Mouse (Mus musculus): ENCODE measurements around the gene Sp6.

Gene Sp6

DNA sequence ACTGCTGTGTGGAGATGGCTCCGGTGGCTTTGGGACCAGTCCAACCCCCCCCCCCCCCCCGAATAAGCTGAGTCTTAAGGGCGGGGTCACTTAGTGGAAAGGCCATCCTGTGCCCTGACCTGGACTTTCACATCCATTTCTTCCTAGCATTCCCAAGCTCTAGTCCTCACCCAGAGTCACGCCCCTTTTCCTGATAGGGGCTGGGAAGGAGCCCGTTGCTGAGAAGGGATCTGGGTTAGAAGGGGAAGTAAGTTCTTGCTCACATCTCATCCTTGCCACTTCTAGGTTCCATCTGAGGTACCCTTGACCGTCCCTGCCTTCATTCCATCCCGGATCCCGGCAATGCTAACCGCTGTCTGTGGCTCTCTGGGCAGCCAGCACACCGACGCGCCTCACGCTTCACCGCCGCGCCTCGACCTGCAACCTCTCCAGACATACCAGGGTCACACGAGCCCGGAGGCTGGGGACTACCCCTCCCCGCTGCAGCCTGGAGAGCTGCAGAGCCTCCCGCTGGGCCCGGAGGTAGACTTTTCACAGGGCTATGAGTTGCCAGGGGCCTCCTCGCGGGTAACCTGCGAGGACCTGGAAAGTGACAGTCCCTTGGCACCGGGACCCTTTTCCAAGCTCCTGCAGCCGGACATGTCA is 8.0 kb downstream of the Sp6 start:
- in situ Hi-C loops (cut with MboI, MseI) = loop anchor here (5.0 to 25.0 kb wide), 2 partner anchors 34 to 1159 kb away; no protein-coding TSS in a partner anchor

DNA sequence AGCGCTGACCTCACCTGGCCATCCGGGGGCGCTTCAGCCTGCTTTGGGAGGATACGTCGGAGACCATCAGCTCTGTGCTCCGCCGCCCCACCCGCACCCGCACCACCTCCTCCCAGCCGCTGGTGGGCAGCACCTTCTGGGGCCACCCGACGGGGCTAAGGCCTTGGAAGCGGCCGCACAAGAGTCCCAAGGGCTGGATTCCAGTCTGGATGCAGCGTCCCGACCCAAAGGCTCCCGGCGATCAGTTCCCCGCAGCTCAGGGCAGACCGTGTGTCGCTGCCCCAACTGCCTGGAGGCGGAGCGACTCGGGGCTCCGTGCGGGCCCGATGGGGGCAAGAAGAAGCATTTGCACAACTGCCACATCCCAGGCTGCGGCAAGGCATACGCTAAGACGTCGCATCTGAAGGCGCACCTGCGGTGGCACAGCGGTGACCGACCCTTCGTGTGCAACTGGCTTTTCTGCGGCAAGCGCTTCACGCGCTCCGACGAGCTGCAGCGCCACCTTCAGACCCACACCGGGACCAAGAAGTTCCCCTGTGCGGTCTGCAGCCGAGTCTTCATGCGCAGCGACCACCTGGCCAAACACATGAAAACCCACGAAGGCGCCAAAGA is 8.8 kb downstream of the Sp6 start:
- in situ Hi-C loops (cut with MboI, MseI) = loop anchor here (5.0 to 25.0 kb wide), 2 partner anchors 35 to 1160 kb away; no protein-coding TSS in a partner anchor

DNA sequence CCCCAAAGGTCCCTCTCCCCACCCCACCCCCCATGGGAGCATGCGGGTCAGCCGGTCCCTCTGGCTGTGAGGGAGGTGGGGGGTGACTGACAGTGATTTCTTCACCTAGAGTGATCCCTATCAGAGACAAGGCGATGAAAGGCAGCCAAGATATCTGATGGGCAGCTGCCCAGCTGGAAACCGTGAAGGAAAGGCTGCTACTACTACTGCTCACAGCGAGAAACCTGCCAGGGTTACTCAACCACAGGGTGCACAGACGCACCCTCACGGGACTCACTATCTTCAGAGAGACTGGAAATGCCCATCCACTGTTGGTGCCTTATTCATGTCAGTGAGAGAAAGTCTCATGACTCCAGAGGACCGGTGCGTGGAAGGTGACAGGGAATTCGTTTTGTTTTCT is 11.8 kb downstream of the Sp6 start:
- in situ Hi-C loops (cut with MboI, MseI) = loop anchor here (5.0 to 25.0 kb wide), 2 partner anchors 38 to 1163 kb away; no protein-coding TSS in a partner anchor

DNA sequence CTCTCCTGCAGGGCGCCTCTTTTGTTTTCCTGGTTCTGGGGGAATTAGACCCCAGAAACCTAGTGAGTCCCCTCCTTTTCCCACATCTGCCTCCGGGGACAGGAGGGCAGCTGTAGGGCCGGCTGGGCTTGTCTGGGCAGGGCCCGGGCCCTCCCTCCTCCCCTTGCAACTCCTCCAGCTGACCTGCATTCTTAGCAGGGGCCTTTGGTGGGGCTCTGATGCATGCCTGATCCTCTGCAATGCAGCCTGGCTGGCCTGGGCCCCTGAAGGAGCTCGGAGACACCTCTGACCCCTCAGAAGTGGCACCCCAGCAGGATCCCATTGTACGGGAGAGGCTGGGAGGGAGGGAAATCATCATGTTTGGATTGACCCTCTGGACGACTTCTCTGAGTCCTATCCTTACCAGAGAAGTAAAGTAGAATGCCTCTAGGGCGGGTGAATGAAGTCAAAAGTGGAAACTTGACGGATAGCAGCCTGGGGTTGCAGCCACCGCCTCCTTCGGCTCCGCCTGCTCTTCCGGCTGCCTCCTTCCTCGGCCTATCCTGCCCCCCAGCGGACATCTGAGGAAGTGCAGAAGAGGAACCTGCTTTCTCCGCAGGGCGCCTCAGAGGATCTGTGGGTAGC is 12.6 kb downstream of the Sp6 start:
- in situ Hi-C loops (cut with MboI, MseI) = no loop called here

DNA sequence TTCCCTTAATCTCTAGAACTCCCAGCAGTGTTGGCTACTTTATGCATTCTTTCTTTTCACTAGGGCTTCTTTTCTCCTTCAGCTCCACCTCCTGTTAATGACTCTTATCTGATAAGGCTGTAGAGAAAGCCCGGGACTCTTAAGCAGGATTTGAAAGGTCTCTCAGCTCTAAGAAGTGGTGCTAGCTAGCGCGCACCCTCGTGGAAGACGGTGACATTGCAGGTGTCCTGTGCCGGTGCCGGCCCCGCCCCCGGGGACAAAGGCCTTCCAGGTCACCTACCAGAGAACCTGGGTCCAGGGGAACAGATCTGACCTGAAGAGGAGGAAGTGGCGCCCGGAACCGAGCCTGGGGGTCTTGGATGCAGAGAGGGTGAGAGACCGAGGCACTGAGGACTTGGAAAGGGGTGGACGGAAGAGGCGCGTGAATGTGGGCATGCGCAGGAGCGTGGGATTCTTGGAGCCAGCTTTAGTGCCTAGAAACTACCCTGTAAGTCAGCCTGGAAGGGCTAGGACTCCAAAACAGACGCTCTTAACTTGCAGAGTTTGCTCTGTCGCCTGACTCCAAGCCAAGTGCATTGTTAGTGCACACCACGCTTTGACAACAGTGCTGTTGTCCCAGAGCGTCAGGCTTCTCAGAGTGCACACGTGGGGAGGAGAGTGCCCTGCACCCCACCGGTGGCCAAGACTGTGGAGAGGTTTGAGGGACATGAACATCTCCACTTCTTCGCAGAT is 16.7 kb downstream of the Sp6 start, which contains the start of gene Scrn2:
TSS of gene Scrn2 (plus strand) at position 253 of the 732 bp plus-strand sequence.
- in situ Hi-C loops (cut with MboI, MseI) = no loop called here

DNA sequence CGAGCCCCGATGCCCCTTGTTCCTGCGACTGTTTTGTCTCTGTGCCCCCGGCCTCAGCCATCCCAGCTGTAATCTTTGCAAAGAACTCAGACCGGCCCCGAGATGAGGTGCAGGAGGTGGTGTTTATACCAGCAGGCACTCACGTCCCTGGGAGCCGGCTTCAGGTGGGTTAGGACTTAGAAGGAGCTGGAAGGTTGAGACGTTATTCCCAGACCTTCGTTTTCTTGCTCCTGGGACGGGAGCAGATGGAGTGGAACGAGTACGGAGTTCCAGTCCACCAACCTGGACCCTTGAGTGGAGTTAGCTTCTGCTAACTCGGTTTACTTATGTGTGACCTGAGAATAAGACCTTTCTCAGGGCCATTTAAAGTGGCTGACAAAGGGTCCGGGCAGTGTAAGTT is 17.2 kb downstream of the Sp6 start:
- in situ Hi-C loops (cut with MboI, MseI) = no loop called here

DNA sequence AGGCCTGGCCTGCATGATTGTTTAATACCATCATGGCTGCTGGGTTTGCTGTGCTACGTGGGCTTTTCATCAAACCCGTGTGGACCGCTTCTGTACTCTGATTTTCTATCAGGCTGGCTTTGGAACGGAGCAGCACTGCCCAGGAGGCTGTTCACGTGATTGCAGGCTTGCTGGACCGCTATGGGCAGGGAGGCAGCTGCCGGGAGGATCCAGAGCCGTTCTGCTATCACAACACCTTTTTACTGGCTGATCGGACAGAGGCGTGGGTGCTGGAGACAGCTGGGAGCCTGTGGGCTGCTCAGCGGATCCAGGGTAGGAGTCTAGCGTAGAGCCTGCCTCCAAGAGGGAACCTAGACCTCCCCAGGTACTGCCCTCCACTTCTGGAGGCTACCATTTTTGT is 18.8 kb downstream of the Sp6 start:
- in situ Hi-C loops (cut with MboI, MseI) = no loop called here

DNA sequence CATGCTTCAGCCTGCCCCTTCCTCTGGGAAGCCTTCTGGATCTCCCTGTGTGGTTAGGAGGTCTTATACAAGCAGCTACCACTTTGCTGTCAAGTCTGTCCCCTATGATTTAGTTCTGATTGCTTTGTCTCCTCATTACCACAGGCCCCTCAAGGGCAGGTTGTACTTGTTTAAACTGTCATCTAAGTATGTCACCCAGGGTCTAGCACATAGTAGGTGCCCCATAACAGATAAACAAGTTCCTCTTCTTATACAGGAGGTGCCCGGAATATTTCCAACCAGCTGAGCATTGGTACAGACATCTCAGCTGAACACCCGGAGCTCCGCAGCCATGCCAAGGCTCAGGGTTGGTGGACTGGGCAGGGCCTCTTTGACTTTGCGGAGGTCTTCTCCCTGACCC is 19.3 kb downstream of the Sp6 start:
- in situ Hi-C loops (cut with MboI, MseI) = no loop called here

DNA sequence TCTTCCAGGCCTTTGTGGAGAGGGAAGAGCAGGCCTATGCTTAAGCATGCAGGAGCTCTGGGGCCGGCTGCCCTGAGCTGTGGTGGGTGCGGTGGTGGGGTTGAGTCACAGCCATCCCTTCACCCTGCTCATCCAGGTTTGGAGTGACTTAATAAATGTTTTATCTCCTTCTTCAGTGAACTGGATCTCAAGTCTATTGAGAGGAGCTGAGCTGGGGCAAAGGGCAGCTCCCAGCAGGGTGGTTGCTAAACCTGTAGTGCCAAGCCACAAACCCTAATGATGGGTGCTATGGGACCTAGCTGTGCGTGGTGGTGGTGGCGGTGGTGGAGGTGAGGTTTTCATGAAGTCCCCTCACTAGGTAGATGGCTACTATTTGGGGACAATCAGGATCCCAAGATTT is 20.6 kb downstream of the Sp6 start:
- in situ Hi-C loops (cut with MboI, MseI) = no loop called here

DNA sequence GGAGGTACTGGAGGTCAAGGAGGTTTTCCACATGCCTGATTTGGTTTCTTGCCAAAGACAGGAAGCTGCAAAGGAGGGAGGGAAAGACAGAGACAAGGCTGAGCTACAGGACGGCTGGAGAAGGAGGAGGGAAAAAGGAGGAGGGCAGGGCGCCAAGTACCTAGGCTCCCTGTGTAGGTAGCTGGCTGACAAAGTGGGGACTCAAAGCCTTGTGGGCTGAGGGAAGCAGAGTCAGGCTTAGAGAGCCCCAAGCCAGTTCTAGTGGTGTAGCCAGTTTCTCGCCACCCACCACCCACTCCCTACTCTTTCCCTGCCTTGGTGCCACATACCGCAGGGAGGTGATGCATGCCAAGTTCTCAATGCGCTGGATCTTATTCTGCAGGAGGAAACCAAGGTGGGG is 22.9 kb downstream of the Sp6 start:
- in situ Hi-C loops (cut with MboI, MseI) = no loop called here

DNA sequence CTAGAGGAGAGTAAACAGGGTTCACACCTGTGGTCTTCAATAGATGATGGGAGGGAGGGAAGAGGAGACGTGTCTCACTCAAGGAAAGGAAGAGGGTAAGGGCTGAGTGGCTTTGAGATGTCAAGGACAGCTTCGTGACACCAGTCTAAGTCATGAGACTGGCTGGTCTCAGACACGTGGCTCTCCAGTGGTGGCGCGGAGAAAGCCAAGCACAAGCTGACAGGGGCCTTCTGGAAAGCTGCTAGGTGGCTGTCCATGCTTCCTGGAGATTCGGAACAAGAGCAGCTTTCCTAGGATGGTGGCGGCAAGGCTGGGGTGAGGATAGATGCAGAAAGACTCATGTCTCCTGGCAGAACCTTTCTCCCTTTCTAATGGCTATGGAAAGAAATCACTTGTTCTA is 25.7 kb downstream of the Sp6 start:
- in situ Hi-C loops (cut with MboI, MseI) = no loop called here

DNA sequence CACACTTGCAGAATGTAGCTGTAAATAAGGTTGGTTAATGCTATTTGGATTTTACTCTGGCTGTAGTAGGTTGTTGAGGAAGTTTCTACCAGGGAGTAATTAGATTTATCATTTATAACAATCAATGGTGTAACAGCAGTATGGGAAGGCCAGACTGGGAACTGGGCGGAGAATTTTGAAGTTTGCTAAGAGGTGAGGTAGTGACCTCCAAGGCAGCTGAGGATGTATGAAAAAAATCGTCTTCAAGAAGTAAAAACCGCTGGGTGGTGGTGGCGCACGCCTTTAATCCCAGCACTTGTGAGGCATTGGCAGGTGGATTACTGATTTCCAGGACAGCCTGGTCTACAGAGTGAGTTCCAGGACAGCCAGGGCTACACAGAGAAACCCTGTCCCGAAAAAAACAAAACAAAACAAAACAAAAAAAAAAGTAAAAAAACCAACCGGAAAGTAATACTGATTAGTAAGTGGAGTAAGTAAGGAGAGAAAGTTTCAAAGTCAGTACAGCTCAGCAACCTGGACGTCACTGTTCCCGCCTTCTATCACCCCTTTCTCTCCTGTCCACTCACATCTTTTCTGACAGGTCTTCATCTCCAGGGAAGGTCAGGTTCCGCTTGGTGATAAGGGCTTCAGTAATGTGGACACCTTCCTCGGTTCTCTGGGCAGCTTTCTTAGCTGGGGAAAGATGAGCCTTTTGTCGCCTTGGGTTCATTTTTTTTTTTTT is 27.3 kb downstream of the Sp6 start:
- in situ Hi-C loops (cut with MboI, MseI) = no loop called here

DNA sequence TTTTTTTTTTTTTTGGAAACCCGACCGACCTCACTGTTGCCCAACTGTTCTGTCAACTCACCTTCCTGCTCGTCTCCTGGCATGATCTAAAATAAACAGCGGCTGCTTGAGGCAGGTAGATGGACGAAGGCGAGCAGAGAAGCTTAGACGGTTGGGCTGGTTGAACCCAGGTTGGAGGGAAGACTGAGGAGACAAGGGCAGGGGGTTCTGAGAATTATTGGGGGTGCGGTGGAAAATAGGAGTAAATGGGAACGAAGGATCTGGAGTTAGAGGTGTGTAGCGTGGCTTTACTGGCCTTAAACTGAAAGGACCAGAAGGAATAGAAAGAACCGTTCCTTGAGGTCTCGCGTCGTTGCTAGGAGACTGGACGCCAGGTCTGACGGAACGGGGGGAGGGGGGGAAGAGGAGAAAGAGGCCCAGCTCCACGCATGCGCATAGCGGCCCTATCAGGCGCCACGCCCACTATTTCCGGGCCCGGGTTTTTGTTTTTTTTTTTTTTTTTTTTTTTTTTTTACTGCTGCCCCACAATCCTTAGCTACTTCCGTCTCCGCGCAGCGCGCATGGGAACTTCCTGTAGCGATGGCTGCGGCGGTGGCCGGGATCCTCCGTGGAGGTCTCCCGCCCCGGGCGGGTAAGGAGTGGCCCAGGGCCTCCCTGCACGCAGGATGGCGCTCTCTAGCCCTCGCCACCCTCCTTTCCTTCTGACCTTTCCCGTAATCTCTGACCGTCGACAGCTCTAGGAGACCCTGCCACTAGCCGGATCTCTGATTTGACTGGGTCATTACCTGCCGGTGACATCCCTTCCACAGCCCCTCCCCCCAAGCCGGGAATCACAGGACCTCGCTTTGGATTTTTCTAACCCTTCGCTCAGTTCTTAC is 28.1 kb downstream of the Sp6 start, which contains the start of the genes Lrrc46 and Mrpl10:
TSS of gene Lrrc46 (minus strand) at position 386 of the 878 bp plus-strand sequence.
TSS of gene Mrpl10 (plus strand) at position 539 of the 878 bp plus-strand sequence.
- in situ Hi-C loops (cut with MboI, MseI) = no loop called here

DNA sequence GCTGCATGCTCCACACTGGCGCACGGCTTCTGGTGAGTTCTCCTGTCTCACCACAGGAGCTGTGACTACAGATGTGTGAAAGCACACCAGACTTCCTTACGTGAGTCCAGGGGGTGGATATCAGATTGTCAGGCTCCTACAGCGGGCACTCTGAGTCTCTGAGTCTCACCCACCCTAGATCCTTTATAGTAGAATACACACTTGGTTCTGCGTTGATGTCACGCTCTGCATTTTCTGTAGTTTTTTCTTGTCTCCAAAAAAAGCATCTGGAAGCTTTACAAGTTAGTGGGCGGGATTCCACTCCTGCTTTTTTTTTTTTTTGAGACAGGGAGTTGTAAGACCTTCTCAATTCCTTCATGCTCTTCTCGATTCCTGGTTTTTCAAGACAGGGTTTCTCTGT is 31.7 kb downstream of the Sp6 start:
- in situ Hi-C loops (cut with MboI, MseI) = no loop called here

DNA sequence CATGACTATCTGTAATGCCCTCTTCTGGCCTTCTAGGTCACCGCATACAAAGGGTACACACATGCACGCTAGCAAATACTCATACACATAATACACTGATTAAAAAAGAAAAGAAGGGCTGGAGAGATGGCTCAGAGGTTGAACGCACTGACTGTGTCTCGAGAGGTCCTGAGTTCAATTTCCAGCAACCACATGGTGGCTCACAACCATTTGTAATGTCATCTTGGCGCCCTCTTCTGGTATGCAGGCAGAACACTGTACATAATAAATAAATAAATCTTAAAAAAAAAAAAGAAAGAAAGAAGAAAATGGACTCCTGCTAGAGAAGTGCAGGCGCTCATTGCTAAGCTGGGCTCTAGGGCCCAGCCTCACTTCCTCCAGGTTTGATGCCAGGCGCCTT is 32.7 kb downstream of the Sp6 start:
- in situ Hi-C loops (cut with MboI, MseI) = no loop called here

DNA sequence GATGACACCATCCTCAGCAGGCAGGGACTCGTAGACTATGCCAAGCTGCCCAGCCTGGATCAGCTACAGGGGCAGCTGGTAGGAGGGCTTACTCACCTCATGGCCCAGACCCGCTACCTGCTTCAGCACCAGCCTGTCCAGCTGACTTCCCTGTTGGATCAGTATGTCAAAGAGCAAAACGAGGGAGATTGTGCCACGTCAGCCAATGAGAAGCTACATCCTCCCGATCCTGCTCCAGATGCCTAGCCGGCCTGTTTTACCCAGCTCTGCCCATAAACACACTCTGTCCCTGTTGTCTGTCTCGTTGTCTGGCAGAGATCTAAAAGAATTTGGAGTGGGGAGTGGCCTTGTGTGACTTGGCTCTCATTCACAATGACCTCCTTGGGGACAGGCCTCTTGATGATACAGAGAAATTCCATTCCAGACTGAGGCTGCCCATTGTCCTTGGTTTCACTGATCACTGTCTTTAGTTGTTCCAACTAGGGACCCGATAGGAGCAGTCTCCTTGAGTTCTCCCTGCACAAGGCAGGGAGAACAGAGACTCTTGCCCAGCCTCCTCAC is 35.0 kb downstream of the Sp6 start:
- in situ Hi-C loops (cut with MboI, MseI) = no loop called here

DNA sequence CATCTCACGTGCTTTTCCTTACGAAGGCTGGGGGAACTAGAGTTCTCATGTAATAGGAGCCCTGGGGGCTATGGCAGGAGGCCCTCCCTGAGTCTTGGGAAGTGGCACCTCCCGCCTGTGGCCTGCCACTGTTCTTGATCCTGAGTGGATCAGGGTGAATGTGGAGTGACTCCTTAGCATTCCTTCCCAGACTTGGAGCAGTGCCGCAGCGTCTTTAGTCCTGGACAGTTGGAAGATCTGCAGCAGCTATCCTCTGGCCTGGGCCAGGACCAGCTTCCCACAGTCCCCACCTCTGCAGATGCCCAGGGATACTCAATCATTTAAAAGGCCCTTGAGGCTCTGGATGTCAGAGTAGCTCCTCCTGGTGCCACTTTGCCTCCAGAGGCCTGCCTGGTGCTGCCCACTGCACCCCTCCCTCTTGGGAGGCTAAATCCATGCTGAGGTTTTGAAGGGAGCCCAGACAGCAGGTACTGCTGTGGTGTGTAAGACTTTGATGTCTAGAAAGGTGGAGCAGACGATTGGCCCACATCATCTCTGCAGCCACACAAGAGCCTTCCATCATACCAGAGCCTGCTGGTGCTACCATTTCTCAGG is 36.4 kb downstream of the Sp6 start:
- in situ Hi-C loops (cut with MboI, MseI) = no loop called here

DNA sequence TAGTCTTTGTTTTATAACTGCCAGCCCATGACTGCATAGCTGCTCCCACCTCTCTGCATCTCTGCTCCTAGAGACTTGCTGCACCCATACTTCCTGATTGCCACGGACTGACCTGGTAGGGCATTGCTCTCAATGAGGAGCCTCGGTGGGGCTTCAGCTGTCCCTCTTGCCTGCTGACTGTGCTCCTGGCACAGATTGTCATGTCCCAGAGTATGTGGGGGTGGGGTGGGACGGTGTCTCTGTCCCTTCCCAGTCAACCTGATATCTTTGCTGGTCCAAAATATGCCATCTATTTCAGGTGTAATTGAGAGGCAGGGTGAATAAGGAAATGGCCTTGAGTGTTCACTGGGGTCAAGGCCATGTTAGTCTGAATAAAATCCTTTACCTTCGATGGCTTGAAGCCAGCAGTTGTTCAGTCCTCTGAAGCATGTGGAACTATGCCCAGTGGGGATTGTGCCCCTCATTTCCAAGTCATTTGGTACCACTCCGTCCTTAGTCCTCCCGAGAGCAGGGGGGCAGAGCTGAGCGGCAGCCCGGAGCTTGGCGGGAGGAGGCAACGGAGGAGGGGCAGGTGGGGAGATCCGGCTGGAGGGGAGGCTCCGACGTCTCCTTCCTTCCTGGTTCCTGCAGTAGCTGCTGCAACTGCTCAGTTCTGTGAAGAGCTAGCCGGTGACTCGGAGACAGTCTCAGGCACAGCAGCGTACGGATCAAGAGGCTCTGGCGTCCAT is 37.2 kb downstream of the Sp6 start, which contains the start of gene Osbpl7:
TSS of gene Osbpl7 (plus strand) at position 413 of the 728 bp plus-strand sequence.
- in situ Hi-C loops (cut with MboI, MseI) = no loop called here

Data from regulatory T cell (primary cell).